Mouse (Mus musculus): ENCODE measurements around the gene Lingo2. TPM values are rescaled to one million over a fixed set of nuclear protein-coding genes. Genes with fewer than 3 reads are reported as not detected.

Gene Lingo2
- polyA plus RNA-seq, 1 experiment, result not detected

DNA sequence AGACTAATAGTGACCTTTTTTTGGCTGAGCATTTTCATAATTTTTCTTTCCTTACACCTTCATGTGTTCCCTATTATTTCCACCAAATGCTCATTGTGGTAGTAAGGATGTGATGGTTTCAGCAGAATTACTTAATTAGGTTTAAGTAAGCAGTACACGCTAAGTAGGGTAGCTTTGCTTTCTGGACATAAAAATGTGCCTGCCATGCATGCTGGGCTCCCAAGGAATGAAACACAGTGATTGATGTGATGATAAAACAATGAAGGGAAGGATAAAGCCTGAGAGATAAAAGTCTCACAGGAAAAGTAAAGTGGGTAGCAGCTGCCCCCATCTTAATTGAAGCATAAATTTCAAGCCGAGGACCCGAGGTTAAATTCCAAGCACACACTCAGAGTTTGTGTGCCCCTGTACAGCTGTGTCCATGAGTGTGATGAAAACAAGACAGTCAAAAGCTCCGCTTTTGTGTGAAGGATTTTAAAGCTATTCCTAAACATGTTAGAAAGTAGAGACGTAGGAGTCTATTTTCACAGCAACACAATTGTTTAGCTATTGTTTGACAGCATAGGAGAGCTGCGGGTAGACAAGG, 898.7 kb downstream of the Lingo2 start:
- H3K9me3 ChIP-seq (ENCODE audit: control insufficient read depth, low read length), result no peaks in the 10 kb centered on the region
- TF ChIP-seq TAL1 (IDR thresholded peaks at IDR 0.05; ENCODE audit: low read length), result no peak
- TF ChIP-seq GATA1 (IDR thresholded peaks at IDR 0.05; ENCODE audit: low read length), result no peak
- no peaks in the 10 kb centered on the region for H3K27me3 ChIP-seq (ENCODE audit: control insufficient read depth)
- H3K36me3 ChIP-seq (ENCODE audit: control insufficient read depth), result no peaks in the 10 kb centered on the region
- no peaks in the 10 kb centered on the region for H3K4me1 ChIP-seq (ENCODE audit: control insufficient read depth)
- no peak overlapping the region for H3K4me3 ChIP-seq (replicated peaks)

DNA sequence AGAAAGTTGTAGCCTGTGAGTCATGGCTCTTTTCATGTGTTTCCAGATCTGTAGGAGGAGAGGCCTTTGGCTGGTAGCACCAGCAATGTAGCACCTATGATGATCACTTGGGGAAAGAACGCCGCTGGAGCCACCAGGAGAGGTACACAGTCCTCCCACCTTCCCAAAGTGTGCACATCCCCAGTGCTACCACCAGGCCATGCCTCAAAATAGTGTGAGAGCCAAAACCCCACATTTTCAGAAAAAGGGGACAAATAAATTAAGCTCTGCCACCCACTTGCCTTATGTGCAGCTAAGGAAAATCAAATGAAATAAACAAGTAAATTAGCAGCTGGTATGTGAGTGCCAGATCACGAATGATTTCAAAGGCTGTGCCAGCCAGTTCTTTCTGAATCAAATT, 911.2 kb downstream of the Lingo2 start:
- Histone ChIP-seq H3K9me3 (ENCODE audit: control insufficient read depth, low read length) (peaks cover 4% of the 10 kb centered on the region; the same call in 1 of the 2 replicates), H3K27me3 (ENCODE audit: control insufficient read depth) (no peaks in the 10 kb centered on the region), H3K4me1 (ENCODE audit: control insufficient read depth) (no peaks in the 10 kb centered on the region), H3K4me3 (replicated peaks) (no peak overlapping the region), H3K36me3 (ENCODE audit: control insufficient read depth) (no peaks in the 10 kb centered on the region)
- TF ChIP-seq TAL1 (IDR thresholded peaks at IDR 0.05; ENCODE audit: low read length) (no peak), GATA1 (IDR thresholded peaks at IDR 0.05; ENCODE audit: low read length) (no peak)

DNA sequence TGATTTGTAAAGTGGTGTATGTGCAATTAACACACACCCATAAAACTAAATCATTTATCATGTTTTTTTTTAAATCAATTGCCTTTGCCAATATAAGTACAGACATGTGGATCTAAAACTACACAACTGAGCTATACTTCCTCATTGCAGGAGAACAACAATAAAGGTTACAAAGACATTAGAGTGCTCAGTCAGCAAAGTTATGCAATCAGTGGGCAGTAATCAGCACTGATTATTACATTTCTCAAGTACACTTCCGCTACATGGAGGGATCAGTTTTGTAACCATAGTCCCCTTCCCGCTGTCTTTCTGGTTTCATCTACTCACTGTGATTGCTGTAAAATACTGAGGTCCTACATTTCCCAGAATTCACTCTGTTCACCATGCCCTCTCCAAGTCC, 912.8 kb downstream of the Lingo2 start:
- no peaks in the 10 kb centered on the region for H3K27me3 ChIP-seq (ENCODE audit: control insufficient read depth)
- H3K36me3 ChIP-seq (ENCODE audit: control insufficient read depth), result no peaks in the 10 kb centered on the region
- TF ChIP-seq TAL1 (IDR thresholded peaks at IDR 0.05; ENCODE audit: low read length) (no peak), GATA1 (IDR thresholded peaks at IDR 0.05; ENCODE audit: low read length) (no peak)
- H3K4me1 ChIP-seq (ENCODE audit: control insufficient read depth), result no peaks in the 10 kb centered on the region
- no peak overlapping the region for H3K4me3 ChIP-seq (replicated peaks)
- peaks cover 4% of the 10 kb centered on the region; the same call in 1 of the 2 replicates for H3K9me3 ChIP-seq (ENCODE audit: control insufficient read depth, low read length)

DNA sequence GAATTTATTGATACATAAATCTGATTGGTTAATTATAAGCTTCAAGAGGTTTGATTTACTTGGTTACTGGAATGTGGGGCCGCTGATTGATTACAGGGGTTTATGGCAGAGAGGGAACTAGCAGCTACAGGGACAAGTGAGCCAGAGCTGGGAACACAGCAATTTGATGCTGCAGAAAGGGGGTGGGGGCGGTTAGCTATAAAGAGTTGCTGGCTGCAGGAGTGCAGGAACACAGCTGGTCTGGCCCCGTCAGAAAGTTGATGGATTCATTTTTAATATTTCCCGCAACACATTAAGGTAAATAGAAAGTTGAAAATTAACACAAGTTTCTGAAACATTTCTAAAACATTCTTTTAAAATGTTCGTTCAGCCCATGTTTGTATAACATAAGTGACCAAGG, 919.5 kb downstream of the Lingo2 start:
- Histone ChIP-seq H3K36me3 (ENCODE audit: control insufficient read depth) (no peaks in the 10 kb centered on the region), H3K27me3 (ENCODE audit: control insufficient read depth) (no peaks in the 10 kb centered on the region), H3K4me1 (ENCODE audit: control insufficient read depth) (no peaks in the 10 kb centered on the region), H3K9me3 (ENCODE audit: control insufficient read depth, low read length) (no peaks in the 10 kb centered on the region), H3K4me3 (replicated peaks) (no peak overlapping the region)
- no peak for TF ChIP-seq GATA1 (IDR thresholded peaks at IDR 0.05; ENCODE audit: low read length)
- no peak for TF ChIP-seq TAL1 (IDR thresholded peaks at IDR 0.05; ENCODE audit: low read length)

DNA sequence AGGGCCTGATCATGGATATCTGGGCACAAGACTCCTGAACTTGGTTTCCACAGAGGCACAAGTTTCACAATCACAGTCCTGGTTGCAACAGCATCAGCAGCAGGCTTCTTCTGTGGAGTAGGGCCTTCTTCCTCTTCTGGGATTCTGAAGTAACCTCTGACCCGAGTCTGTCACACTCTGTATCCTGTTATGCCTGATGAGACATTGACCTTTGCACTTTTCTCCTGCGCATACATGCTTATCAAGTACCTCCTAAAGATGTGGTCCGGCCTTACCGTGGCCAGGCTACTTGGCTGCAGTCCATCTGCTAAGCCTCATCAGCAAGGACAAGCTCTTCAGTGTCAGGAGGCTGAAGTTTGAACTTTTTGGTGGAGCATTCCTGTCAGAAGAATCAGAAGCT, 937.4 kb downstream of the Lingo2 start:
- Histone ChIP-seq H3K4me3 (replicated peaks) (no peak overlapping the region), H3K4me1 (ENCODE audit: control insufficient read depth) (no peaks in the 10 kb centered on the region), H3K36me3 (ENCODE audit: control insufficient read depth) (no peaks in the 10 kb centered on the region), H3K27me3 (ENCODE audit: control insufficient read depth) (no peaks in the 10 kb centered on the region), H3K9me3 (ENCODE audit: control insufficient read depth, low read length) (no peaks in the 10 kb centered on the region)
- no peak for TF ChIP-seq TAL1 (IDR thresholded peaks at IDR 0.05; ENCODE audit: low read length)
- TF ChIP-seq GATA1 (IDR thresholded peaks at IDR 0.05; ENCODE audit: low read length), result no peak

DNA sequence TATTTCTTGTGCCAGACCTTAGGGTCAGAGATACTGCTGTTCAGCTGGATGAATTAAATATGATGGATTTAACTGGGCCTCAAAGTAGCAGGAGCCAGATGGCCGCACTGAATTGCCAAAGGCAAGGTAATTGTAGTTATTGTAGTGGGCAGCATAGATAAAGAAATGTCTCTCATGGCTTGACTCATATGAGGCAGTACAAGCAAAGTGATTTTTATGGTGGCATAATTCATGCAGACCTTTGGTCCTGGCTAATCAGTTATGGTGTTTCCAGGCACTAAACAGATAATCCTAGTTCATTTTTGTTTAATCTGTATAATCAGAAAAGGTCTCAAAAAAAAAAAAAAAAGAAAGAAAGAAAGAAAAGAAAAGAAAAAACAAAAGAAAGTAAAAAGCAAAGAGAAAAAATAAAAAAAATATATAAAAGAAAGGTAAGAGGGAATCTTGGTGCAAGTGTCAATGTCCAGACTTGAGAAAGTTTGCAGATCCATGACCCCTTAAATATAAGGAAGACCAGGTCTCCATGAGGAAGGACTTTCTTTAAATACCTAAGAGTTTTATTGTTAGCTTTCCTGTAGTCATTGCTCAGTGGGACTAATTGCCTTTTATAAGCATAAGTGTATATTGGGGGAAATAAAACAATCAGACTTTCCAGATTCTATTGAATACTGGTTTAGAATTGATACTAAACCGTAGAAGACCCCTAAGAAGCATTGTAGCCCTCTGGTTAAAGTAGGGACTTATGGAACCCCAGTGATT, 959.4 kb downstream of the Lingo2 start:
- no peaks in the 10 kb centered on the region for H3K27me3 ChIP-seq (ENCODE audit: control insufficient read depth)
- H3K36me3 ChIP-seq (ENCODE audit: control insufficient read depth), result no peaks in the 10 kb centered on the region
- no peak for TF ChIP-seq GATA1 (IDR thresholded peaks at IDR 0.05; ENCODE audit: low read length)
- TF ChIP-seq TAL1 (IDR thresholded peaks at IDR 0.05; ENCODE audit: low read length), result no peak

DNA sequence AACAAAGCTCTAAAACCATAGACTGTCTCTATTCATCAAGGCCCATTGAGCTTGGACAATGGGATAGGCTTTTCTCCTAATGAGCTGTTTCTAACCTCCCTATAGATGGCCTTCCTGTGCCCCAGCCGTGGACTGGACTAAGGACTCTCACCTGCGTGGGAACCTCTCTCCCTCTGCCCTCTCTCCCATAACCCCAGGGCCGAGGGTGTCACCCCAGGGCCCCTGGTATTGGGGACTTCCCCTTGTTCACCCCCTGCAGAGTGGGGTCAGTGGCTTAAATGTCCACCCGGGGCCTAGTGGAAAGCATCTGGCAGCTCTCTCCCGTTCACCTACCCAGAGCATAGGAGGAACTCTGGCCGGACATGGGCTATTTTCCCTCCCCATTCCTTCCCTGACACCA, 965.5 kb downstream of the Lingo2 start:
- Histone ChIP-seq H3K9me3 (ENCODE audit: control insufficient read depth, low read length) (no peaks in the 10 kb centered on the region), H3K4me3 (replicated peaks) (no peak overlapping the region), H3K4me1 (ENCODE audit: control insufficient read depth) (no peaks in the 10 kb centered on the region), H3K36me3 (ENCODE audit: control insufficient read depth) (no peaks in the 10 kb centered on the region), H3K27me3 (ENCODE audit: control insufficient read depth) (no peaks in the 10 kb centered on the region)
- TF ChIP-seq GATA1 (IDR thresholded peaks at IDR 0.05; ENCODE audit: low read length), result no peak
- no peak for TF ChIP-seq TAL1 (IDR thresholded peaks at IDR 0.05; ENCODE audit: low read length)

More for the DNA sequence above, 959.4 kb downstream of the Lingo2 start:
- Histone ChIP-seq H3K4me1 (ENCODE audit: control insufficient read depth) (no peaks in the 10 kb centered on the region), H3K4me3 (replicated peaks) (no peak overlapping the region), H3K9me3 (ENCODE audit: control insufficient read depth, low read length) (no peaks in the 10 kb centered on the region)

DNA sequence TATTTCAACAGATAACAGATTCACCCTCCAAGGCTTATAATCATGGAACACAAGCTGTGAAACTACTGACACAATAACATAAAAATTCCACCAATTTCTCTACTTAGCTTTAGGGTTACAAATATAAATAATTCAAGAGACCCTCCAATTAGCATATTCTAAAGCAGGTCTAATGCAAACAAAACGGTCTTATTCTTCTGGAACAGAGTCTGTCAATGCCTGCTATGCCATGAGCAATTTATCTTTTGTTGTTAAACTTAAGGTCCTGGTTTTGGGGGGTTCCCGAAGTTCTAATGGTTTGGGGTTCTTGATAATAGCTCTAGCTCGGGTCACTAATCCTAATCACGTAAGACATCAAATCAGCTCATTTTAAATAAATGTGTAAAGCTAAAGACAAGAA, 988.0 kb downstream of the Lingo2 start:
- Histone ChIP-seq H3K27me3 (ENCODE audit: control insufficient read depth) (no peaks in the 10 kb centered on the region), H3K4me3 (replicated peaks) (no peak overlapping the region), H3K36me3 (ENCODE audit: control insufficient read depth) (no peaks in the 10 kb centered on the region), H3K9me3 (ENCODE audit: control insufficient read depth, low read length) (no peaks in the 10 kb centered on the region), H3K4me1 (ENCODE audit: control insufficient read depth) (no peaks in the 10 kb centered on the region)
- no peak for TF ChIP-seq GATA1 (IDR thresholded peaks at IDR 0.05; ENCODE audit: low read length)
- TF ChIP-seq TAL1 (IDR thresholded peaks at IDR 0.05; ENCODE audit: low read length), result no peak

DNA sequence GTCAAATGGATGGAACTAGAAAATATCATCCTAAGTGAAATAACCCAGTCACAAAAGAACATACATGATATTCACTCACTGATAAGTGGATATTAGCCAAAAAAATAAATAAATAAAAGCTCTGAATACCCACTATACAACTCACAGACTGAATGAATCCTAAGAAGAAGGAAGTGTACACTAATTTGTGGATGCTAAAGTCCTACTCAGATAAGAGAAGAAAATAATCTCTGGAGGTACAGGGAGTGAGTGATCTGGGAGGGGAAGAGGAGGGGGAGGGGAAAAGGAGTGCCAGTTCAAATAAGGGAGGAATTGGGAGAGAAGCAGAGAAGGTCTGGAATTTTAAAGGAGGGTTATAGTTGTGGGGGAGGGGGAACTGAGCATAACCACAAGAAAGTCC, 999.7 kb downstream of the Lingo2 start:
- no peak overlapping the region for H3K4me3 ChIP-seq (replicated peaks)
- H3K9me3 ChIP-seq (ENCODE audit: control insufficient read depth, low read length), result no peaks in the 10 kb centered on the region
- no peaks in the 10 kb centered on the region for H3K27me3 ChIP-seq (ENCODE audit: control insufficient read depth)
- TF ChIP-seq GATA1 (IDR thresholded peaks at IDR 0.05; ENCODE audit: low read length), result no peak
- TF ChIP-seq TAL1 (IDR thresholded peaks at IDR 0.05; ENCODE audit: low read length), result no peak
- no peaks in the 10 kb centered on the region for H3K36me3 ChIP-seq (ENCODE audit: control insufficient read depth)
- H3K4me1 ChIP-seq (ENCODE audit: control insufficient read depth), result no peaks in the 10 kb centered on the region
